Mouse (Mus musculus): ENCODE results near the gene Sgta. TPM values are rescaled to one million over a fixed set of nuclear protein-coding genes. Genes with fewer than 3 reads are reported as not detected.

Sgta gene
- polyA plus RNA-seq, 1 experiment from 2014 or later, result 129 TPM

- in situ Hi-C loops (cut with MboI; ENCODE audit: low pct_unique_long_range_greater_than_20kb), result loop anchor here (5.0 kb wide), 1 partner anchor 40 kb away; no protein-coding TSS in a partner anchor
- ATAC-seq (peak; percentile 88), DNase-seq (ENCODE audit: low read depth, low spot score) (peak; percentile 97)
- H3K27me3 ChIP-seq, result no peaks in the 10 kb centered on the region
- TF ChIP-seq CTCF (IDR thresholded peaks at IDR 0.05), result no peak
- ChIA-PET POLR2A (interaction anchor here (0.9 to 1.2 kb wide), 2 partner anchors 39 to 87 kb away, joined by 3 read pairs; no protein-coding TSS in a partner anchor), CTCF (interaction anchor here (1.5 to 1.6 kb wide), 2 partner anchors 22 to 38 kb away, joined by 3 to 10 read pairs; partner anchors contain the start of gene Gng7)
These were observed 22.9 kb downstream of the Sgta start, which contains the start of gene Slc39a3 for GRCm38 (mm10) chr10:81036988-81037580. TSS of gene Slc39a3 (minus strand) at chr10:81037426.

GRCm38 (mm10) chr10:81036251-81036650 is 23.7 kb downstream of the Sgta start:
- DNase-seq (ENCODE audit: low read depth, low spot score) (no peak), ATAC-seq (no peak)
- in situ Hi-C loops (cut with MboI; ENCODE audit: low pct_unique_long_range_greater_than_20kb), result loop anchor here (5.0 kb wide), 1 partner anchor 39 kb away; no protein-coding TSS in a partner anchor
- no peaks in the 10 kb centered on the region for H3K27me3 ChIP-seq
- CTCF ChIA-PET, result no interaction called here
- no peak for TF ChIP-seq CTCF (IDR thresholded peaks at IDR 0.05)
- POLR2A ChIA-PET, result no interaction called here

GRCm38 (mm10) chr10:81033586-81033985 is 26.4 kb downstream of the Sgta start:
- in situ Hi-C loops (cut with MboI; ENCODE audit: low pct_unique_long_range_greater_than_20kb), result no loop called here
- no peak for ATAC-seq
- no peaks in the 10 kb centered on the region for H3K27me3 ChIP-seq
- ChIA-PET POLR2A (no interaction called here), CTCF (no interaction called here)
- no peak for TF ChIP-seq CTCF (IDR thresholded peaks at IDR 0.05)
- no peak for DNase-seq (ENCODE audit: low read depth, low spot score)

GRCm38 (mm10) chr10:81029031-81029430 is 30.9 kb downstream of the Sgta start:
- no peak for TF ChIP-seq CTCF (IDR thresholded peaks at IDR 0.05)
- in situ Hi-C loops (cut with MboI; ENCODE audit: low pct_unique_long_range_greater_than_20kb), result no loop called here
- no peak for DNase-seq (ENCODE audit: low read depth, low spot score)
- no peak for ATAC-seq
- ChIA-PET POLR2A (no interaction called here), CTCF (interaction anchor here (1.8 kb wide), 1 partner anchor 12 kb away, joined by 5 read pairs; no protein-coding TSS in a partner anchor)
- no peaks in the 10 kb centered on the region for H3K27me3 ChIP-seq

GRCm38 (mm10) chr10:81028219-81028618 is 31.8 kb downstream of the Sgta start:
- DNase-seq (ENCODE audit: low read depth, low spot score), result no peak
- in situ Hi-C loops (cut with MboI; ENCODE audit: low pct_unique_long_range_greater_than_20kb), result no loop called here
- ATAC-seq, result no peak
- no peaks in the 10 kb centered on the region for H3K27me3 ChIP-seq
- POLR2A ChIA-PET, result no interaction called here
- TF ChIP-seq CTCF (IDR thresholded peaks at IDR 0.05), result no peak
- CTCF ChIA-PET, result no interaction called here

- no peak for TF ChIP-seq CTCF (IDR thresholded peaks at IDR 0.05)
- ATAC-seq (peak; percentile 87), DNase-seq (ENCODE audit: low read depth, low spot score) (no peak)
- CTCF ChIA-PET, result interaction anchor here (0.6 to 2.1 kb wide), 3 partner anchors 10 to 27 kb away, joined by 3 to 14 read pairs (median 5); no protein-coding TSS in a partner anchor
- H3K27me3 ChIP-seq, result peaks cover 3% of the 10 kb centered on the region
- POLR2A ChIA-PET, result no interaction called here
- in situ Hi-C loops (cut with MboI; ENCODE audit: low pct_unique_long_range_greater_than_20kb), result no loop called here
These were observed 32.6 kb downstream of the Sgta start for GRCm38 (mm10) chr10:81027331-81027730.

GRCm38 (mm10) chr10:81026857-81027256 is 33.1 kb downstream of the Sgta start:
- peaks cover 5% of the 10 kb centered on the region for H3K27me3 ChIP-seq
- POLR2A ChIA-PET, result no interaction called here
- peak; percentile 8 for ATAC-seq
- CTCF ChIA-PET, result interaction anchor here (0.6 to 2.1 kb wide), 3 partner anchors 10 to 27 kb away, joined by 3 to 14 read pairs (median 5); no protein-coding TSS in a partner anchor
- DNase-seq (ENCODE audit: low read depth, low spot score), result no peak
- no peak for TF ChIP-seq CTCF (IDR thresholded peaks at IDR 0.05)
- in situ Hi-C loops (cut with MboI; ENCODE audit: low pct_unique_long_range_greater_than_20kb), result no loop called here

GRCm38 (mm10) chr10:81025639-81026275 is 34.2 kb downstream of the Sgta start, which contains the start of gene Diras1:
TSS of gene Diras1 (minus strand) at chr10:81025662.
- DNase-seq (ENCODE audit: low read depth, low spot score), result no peak
- in situ Hi-C loops (cut with MboI; ENCODE audit: low pct_unique_long_range_greater_than_20kb), result no loop called here
- TF ChIP-seq CTCF (IDR thresholded peaks at IDR 0.05), result no peak
- ATAC-seq, result no peak
- CTCF ChIA-PET, result interaction anchor here (1.0 to 2.1 kb wide), 3 partner anchors 9 to 15 kb away, joined by 3 to 14 read pairs (median 5); no protein-coding TSS in a partner anchor
- peaks cover 5% of the 10 kb centered on the region for H3K27me3 ChIP-seq
- POLR2A ChIA-PET, result no interaction called here

- POLR2A ChIA-PET, result no interaction called here
- H3K27me3 ChIP-seq, result peaks cover 5% of the 10 kb centered on the region
- TF ChIP-seq CTCF (IDR thresholded peaks at IDR 0.05), result no peak
- in situ Hi-C loops (cut with MboI; ENCODE audit: low pct_unique_long_range_greater_than_20kb), result no loop called here
- CTCF ChIA-PET, result interaction anchor here (1.0 kb wide), 1 partner anchor 16 kb away, joined by 3 read pairs; no protein-coding TSS in a partner anchor
- ATAC-seq (no peak), DNase-seq (ENCODE audit: low read depth, low spot score) (no peak)
These were observed 34.8 kb downstream of the Sgta start for GRCm38 (mm10) chr10:81025047-81025621.

GRCm38 (mm10) chr10:81024346-81024937 is 35.5 kb downstream of the Sgta start:
- peaks cover 5% of the 10 kb centered on the region for H3K27me3 ChIP-seq
- CTCF ChIA-PET, result interaction anchor here (1.0 kb wide), 1 partner anchor 17 kb away, joined by 3 read pairs; no protein-coding TSS in a partner anchor
- no peak for TF ChIP-seq CTCF (IDR thresholded peaks at IDR 0.05)
- DNase-seq (ENCODE audit: low read depth, low spot score) (no peak), ATAC-seq (no peak)
- POLR2A ChIA-PET, result no interaction called here
- in situ Hi-C loops (cut with MboI; ENCODE audit: low pct_unique_long_range_greater_than_20kb), result no loop called here

Data from Patski (cell line).